Mouse (Mus musculus): ENCODE results near the gene Serpina1c. TPM values are rescaled to one million over a fixed set of nuclear protein-coding genes. Genes with fewer than 3 reads are reported as not detected.

The Serpina1c gene
- total RNA-seq (2023) = not detected

GRCm38 (mm10) chr12:103904837-103905340, at the start of gene Serpina1c:
Gene Serpina1c, minus strand, starts transcription at chr12:103904887.

GRCm38 (mm10) chr12:103863101-103863974, 41.3 kb downstream of the Serpina1c start, which contains the start of gene Serpina1a:
Gene Serpina1a, minus strand, starts transcription at chr12:103863562.

Other genes starting within 250 kb of the Serpina1c start
- gene Serpina6, start 247.7 kb downstream of the Serpina1c start, total RNA-seq (2023) = not detected
- gene Serpina16, start 228.7 kb downstream of the Serpina1c start, total RNA-seq (2023) = not detected
- gene Serpina1f, start 209.4 kb downstream of the Serpina1c start, total RNA-seq (2023) = not detected
- gene Serpina1d, start 131.3 kb downstream of the Serpina1c start, total RNA-seq (2023) = not detected
- gene Serpina1b, start 74.5 kb downstream of the Serpina1c start, total RNA-seq (2023) = not detected
- not detected for gene Serpina1a, start 41.3 kb downstream of the Serpina1c start, total RNA-seq (2023)
- not detected for gene Serpina1e, start 54.1 kb upstream of the Serpina1c start, total RNA-seq (2023)
- gene Serpina11, start 85.1 kb upstream of the Serpina1c start, total RNA-seq (2023) = not detected
- gene Serpina9, start 108.9 kb upstream of the Serpina1c start, total RNA-seq (2023) = not detected
- not detected for gene Serpina12, start 139.6 kb upstream of the Serpina1c start, total RNA-seq (2023)
- not detected for gene Serpina5, start 196.2 kb upstream of the Serpina1c start, total RNA-seq (2023)
- not detected for gene Serpina3a, start 207.8 kb upstream of the Serpina1c start, total RNA-seq (2023)
- gene Serpina3b, start 223.1 kb upstream of the Serpina1c start, total RNA-seq (2023) = not detected
- gene Serpina3c, start 249.0 kb upstream of the Serpina1c start, total RNA-seq (2023) = not detected

All from CD8-positive naive resting alpha-beta T cell, adult 57 days (primary cell).